Mouse (Mus musculus) left cerebral cortex, postnatal 36 days (tissue): ENCODE data around the gene 2310033P09Rik. TPM values are rescaled to one million over a fixed set of nuclear protein-coding genes. Genes with fewer than 3 reads are reported as not detected.

Source experiments
- total RNA-seq, 2 experiments: library from RNA; stranded (reverse); gene quantifications; 2 replicates each; pipeline ENCODE4 v1.2.3; 2021

2310033P09Rik gene
- total RNA-seq, 2 experiments from 2014 or later = 19.2 to 20.2 TPM

Other genes with a start within 250 kb of the 2310033P09Rik start
- 10 to 100 TPM; 21.0 to 24.9 TPM for gene Trim11, start 230.2 kb upstream of the 2310033P09Rik start, total RNA-seq
- gene Obscn, start 71.9 kb upstream of the 2310033P09Rik start, total RNA-seq = 1 to 10 TPM; 2.4 to 2.7 TPM
- gene Iba57, start 44.6 kb upstream of the 2310033P09Rik start, total RNA-seq = 1 to 10 TPM; 6.8 to 7.8 TPM
- gene Gjc2, start 25.1 kb upstream of the 2310033P09Rik start, total RNA-seq = 10 to 100 TPM; 10.1 to 17.5 TPM
- gene Guk1, start 16.1 kb upstream of the 2310033P09Rik start, total RNA-seq = 100 to 1,000 TPM; 128 to 152 TPM
- 10 to 100 TPM; 33.5 to 39.2 TPM for gene Mrpl55, start 5.8 kb upstream of the 2310033P09Rik start, total RNA-seq
- gene Arf1, start 19.9 kb downstream of the 2310033P09Rik start, total RNA-seq = 100 to 1,000 TPM; 415 to 451 TPM
- gene Wnt3a, start 82.4 kb downstream of the 2310033P09Rik start, total RNA-seq = not detected
- gene Wnt9a, start 98.6 kb downstream of the 2310033P09Rik start, total RNA-seq = 10 to 100 TPM; 14.6 to 24.0 TPM
- not detected for gene Prss38, start 167.3 kb downstream of the 2310033P09Rik start, total RNA-seq
- 10 to 100 TPM; 28.5 TPM for gene Jmjd4, start 241.7 kb downstream of the 2310033P09Rik start, total RNA-seq
- 100 to 1,000 TPM; 375 to 429 TPM for gene Snap47, start 242.9 kb downstream of the 2310033P09Rik start, total RNA-seq